Mouse (Mus musculus) T-helper 1 cell (primary cell): ENCODE data around the gene Olfr115.

Source experiments
- in situ Hi-C: fragments of 300-600 bp; cut with MboI, MseI; formaldehyde crosslinking; loops from one replicate; pipeline ENCODE4 v1.15.1; 2025; ENCODE audit warnings: high pct_unique_total_duplicates

Olfr115 gene

DNA sequence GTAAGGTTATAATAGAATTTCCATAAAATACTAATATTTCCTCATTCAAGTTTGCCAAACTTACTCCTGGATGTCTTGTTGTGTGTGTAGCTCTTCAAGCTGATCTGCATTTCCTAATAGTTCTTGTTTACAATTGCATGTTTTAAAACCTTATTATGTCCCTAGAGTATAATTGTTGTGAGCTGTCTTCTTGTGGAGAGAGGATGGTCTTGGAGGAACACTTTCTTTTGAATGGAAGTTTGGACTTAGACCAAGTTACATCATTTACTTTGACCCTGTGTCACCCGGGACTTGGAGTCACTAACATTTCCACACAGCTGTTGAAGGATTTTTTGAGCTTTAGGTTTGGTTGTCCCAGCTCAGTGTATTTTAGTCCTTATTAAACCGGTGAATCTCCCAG, at the start of gene Olfr115, which contains the start of gene Olfr116:
Olfr115 (minus strand) TSS at position 101 of the 400 bp plus-strand sequence.
Olfr116 (minus strand) TSS at position 191 of the 400 bp plus-strand sequence.
- in situ Hi-C loops = no loop called here

DNA sequence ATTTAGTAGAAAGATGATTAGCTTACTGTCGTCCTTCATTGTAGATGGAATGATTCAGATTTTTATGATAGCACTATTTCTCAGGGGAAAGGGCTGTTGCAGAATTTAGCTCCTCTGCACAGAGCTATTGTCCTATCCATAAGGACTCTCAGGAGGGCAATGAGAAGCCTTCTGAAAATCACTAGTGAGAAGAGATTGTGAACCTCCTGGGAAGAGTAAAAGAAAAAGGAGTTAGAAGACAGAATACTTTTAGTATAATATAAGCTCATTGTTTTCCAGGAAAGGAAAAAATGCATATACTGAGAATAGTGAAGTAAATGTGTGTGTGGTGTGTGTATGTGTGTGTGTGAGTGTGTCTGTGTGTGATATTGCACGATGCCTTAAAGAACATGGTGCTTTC, 39.8 kb upstream of the Olfr115 start, which contains the start of gene Olfr118:
Olfr118 (plus strand) TSS at position 301 of the 400 bp plus-strand sequence.
- in situ Hi-C loops = no loop called here

DNA sequence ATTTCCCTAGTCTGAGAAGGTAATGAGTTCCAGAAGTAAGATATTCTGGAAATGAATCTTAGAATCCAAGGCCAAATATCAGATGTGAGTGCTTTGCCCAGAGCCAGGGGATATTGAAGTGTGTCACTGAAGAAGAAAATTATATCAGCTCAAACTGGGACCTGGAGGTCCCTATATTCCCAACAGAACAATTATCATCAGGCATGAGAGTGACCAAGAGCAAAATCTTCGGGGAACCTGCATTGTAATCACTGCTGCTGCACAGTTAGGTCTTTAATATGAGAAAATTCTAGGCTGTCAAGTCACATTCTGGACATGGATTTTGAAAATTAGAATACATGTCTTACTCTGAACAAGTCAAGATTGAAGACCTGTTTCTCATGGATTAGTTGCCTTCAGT, 36.8 kb upstream of the Olfr115 start, which contains the start of gene Olfr117:
Olfr117 (minus strand) TSS at position 101 of the 400 bp plus-strand sequence.
- in situ Hi-C loops = no loop called here

DNA sequence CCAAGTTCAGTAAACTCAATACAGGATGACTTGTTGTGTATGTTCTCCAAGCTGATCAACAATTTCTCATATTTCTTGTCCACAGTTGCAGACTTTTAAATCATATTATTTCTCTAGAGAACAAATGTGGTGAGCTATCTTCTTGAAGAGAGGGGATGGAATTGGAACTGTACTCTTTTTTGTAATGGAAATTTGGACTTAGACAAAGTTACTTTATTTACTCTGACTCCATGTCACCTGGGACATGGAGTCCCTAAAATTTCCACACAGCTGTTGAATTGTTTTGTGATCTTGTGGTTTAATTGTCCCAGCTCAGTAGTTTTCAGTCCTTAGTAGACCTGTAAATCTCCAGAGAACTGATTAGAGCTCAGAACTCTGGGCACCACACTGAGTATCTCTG, 34.3 kb downstream of the Olfr115 start, which contains the start of gene Olfr114:
Olfr114 (minus strand) TSS at position 101 of the 400 bp plus-strand sequence.
- in situ Hi-C loops = no loop called here

DNA sequence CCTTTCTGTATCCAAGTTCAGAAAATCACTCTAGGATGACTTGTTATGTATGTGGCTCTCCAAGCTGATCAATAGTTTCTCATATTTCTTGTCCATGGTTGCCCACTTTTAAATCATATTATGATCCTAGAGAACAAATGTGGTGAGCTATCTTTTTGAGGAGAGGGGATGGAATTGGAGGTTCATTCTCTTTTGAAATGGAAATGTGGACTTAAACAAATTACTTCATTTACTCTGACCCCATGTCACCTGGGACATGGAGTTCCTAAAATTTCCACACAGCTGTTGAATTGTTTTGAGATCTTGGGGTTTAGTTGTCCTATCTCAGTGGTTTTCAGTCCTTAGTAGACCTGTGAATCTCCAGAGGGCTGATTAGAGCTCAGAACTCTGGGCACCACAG, 49.3 kb downstream of the Olfr115 start, which contains the start of gene Olfr113:
Olfr113 (minus strand) TSS at position 101 of the 400 bp plus-strand sequence.
- in situ Hi-C loops = no loop called here

- in situ Hi-C loops = no loop called here
Measured at GRCm38 (mm10) chr17:37569351-37569750, 57.6 kb downstream of the Olfr115 start, which contains the start of gene Olfr112. Gene Olfr112, minus strand, starts transcription at chr17:37569451.
